15 mouse cellular contexts compared by ENCODE assay signal in genomic region chr4:117276281-117276711, GRCm38 (mm10). TPM values are rescaled to one million over a fixed set of nuclear protein-coding genes. Genes with fewer than 3 reads are reported as not detected.
DNase-seq lines count a peak whose midpoint lies in the region; ATAC-seq lines count a peak whose summit lies in the region.
"Had no signal": no experiment of that assay in that cellular context is flagged by ENCODE, and none has a peak within 500 bp of the region (broad histone marks: within the 10 kb centered on the region; RNA-seq: fewer than 3 reads in every experiment).

No protein-coding gene starts in this region.

- peaks cover 100% of the 10 kb centered on the region for H3K27me3 ChIP-seq in midbrain, embryonic 10.5 days (ENCODE audit: low read depth, poor library complexity, severe bottlenecking)
- H3K27me3 ChIP-seq in midbrain, embryonic 11.5 days (ENCODE audit: control insufficient read depth, insufficient read depth, low read length), result peaks cover 55% of the 10 kb centered on the region
- H3K27me3 ChIP-seq in limb, embryonic 10.5 days (ENCODE audit: low read depth, poor library complexity, severe bottlenecking), result peaks cover 4% of the 10 kb centered on the region; the same call in 1 of the 2 replicates
- H3K27me3 ChIP-seq: forebrain, embryonic 15.5 days; limb, embryonic 15.5 days had no signal

- H3K4me1 ChIP-seq in midbrain, embryonic 10.5 days, result peaks cover 68% of the 10 kb centered on the region
- H3K4me1 ChIP-seq in midbrain, embryonic 11.5 days (ENCODE audit: control insufficient read depth, insufficient read depth, low read length), result peaks cover 22% of the 10 kb centered on the region
- H3K4me1 ChIP-seq in limb, embryonic 10.5 days, result peaks cover 74% of the 10 kb centered on the region

- ATAC-seq in midbrain, embryonic 11.5 days (ENCODE audit: low FRiP score), result no peak
- ATAC-seq in megakaryocyte, adult 5-6 weeks (ENCODE audit: poor library complexity, severe bottlenecking), result no peak
- ATAC-seq: forebrain, embryonic 15.5 days had no signal

- H3K36me3 ChIP-seq in midbrain, embryonic 10.5 days, result peaks cover 100% of the 10 kb centered on the region
- H3K36me3 ChIP-seq in midbrain, embryonic 11.5 days (ENCODE audit: control insufficient read depth, insufficient read depth, low read length), result peaks cover 43% of the 10 kb centered on the region
- H3K36me3 ChIP-seq in limb, embryonic 10.5 days, result peaks cover 99% of the 10 kb centered on the region

- no peak overlapping the region for H3K4me2 ChIP-seq in midbrain, embryonic 11.5 days
- H3K4me2 ChIP-seq: forebrain, embryonic 15.5 days; limb, embryonic 15.5 days had no signal

- no peak overlapping the region for H3K9ac ChIP-seq in midbrain, embryonic 11.5 days (ENCODE audit: low read length)
- H3K9ac ChIP-seq: forebrain, embryonic 15.5 days; limb, embryonic 15.5 days had no signal

- DNase-seq in heart, adult 11 months, result peak; percentile 91
- DNase-seq in heart, adult 8-10 months (ENCODE audit: low spot score), result no peak
- no peak for DNase-seq in midbrain, embryonic 10.5 days (ENCODE audit: low spot score)
- no peak for DNase-seq in midbrain, embryonic 11.5 days (ENCODE audit: low spot score, missing footprints)
- no peak for DNase-seq in limb, embryonic 10.5 days (ENCODE audit: low spot score)
- no peak for DNase-seq in testis, postnatal 10 days (ENCODE audit: low spot score)
- DNase-seq in thymus, postnatal 36 days, result no peak
- DNase-seq: cerebellum, adult 9-10 months; right cerebral cortex, postnatal 14 days had no signal

- H3K27ac ChIP-seq in midbrain, embryonic 10.5 days (replicated peaks), result 0 out of 2 replicates have a peak overlapping the region, but pooled peaks have one; percentile 9
- H3K27ac ChIP-seq in midbrain, embryonic 11.5 days (ENCODE audit: low read depth, low read length), result no peak overlapping the region
- H3K27ac ChIP-seq in limb, embryonic 10.5 days, result peak overlapping the region; percentile 32; the same call in 1 of the 2 replicates
- H3K27ac ChIP-seq: forebrain, embryonic 15.5 days; limb, embryonic 15.5 days had no signal

- no peak overlapping the region for H3K4me3 ChIP-seq in midbrain, embryonic 10.5 days
- no peak overlapping the region for H3K4me3 ChIP-seq in midbrain, embryonic 11.5 days (ENCODE audit: low read depth, low read length)
- H3K4me3 ChIP-seq in limb, embryonic 10.5 days, result no peak overlapping the region; the same call in 1 of the 2 replicates
- H3K4me3 ChIP-seq: forebrain, embryonic 15.5 days; limb, embryonic 15.5 days had no signal

- peaks cover 21% of the 10 kb centered on the region for H3K9me3 ChIP-seq in midbrain, embryonic 10.5 days (replicated peaks)
- H3K9me3 ChIP-seq in midbrain, embryonic 11.5 days (ENCODE audit: control insufficient read depth, low read length), result peaks cover 8% of the 10 kb centered on the region; the same call in 1 of the 2 replicates
- peaks cover 11% of the 10 kb centered on the region; the same call in 1 of the 2 replicates for H3K9me3 ChIP-seq in limb, embryonic 10.5 days (replicated peaks)
- H3K9me3 ChIP-seq: forebrain, embryonic 15.5 days; limb, embryonic 15.5 days had no signal

- 93% methylated on average over 17 of the region's 17 CpGs for WGBS in midbrain, embryonic 10.5 days
- WGBS in midbrain, embryonic 11.5 days, result 92% methylated on average over 17 of the region's 17 CpGs
- WGBS in limb, embryonic 10.5 days, result 75% methylated on average over 17 of the region's 17 CpGs

RNA-seq across cellular contexts. Expression of gene Armh1, which starts 24.4 kb away (rescaled TPM):
- under 1 TPM in 2 of 4 experiments, not detected in 2; 0.22 to 0.35 TPM for total RNA-seq in heart, adult 8-10 months (2022)
- polyA plus RNA-seq in midbrain, embryonic 10.5 days (2016; fragmentation: Nextera tagmentation; extraction: Ambion mirVana), result 0.22 and 0.36 TPM in 2 replicates
- polyA plus RNA-seq in midbrain, embryonic 11.5 days (2014; fragmentation: Nextera tagmentation; extraction: Ambion mirVana), result 0.34 and 0.40 TPM in 2 replicates
- polyA plus RNA-seq in limb, embryonic 10.5 days (2016; fragmentation: Nextera tagmentation; extraction: Ambion mirVana), result 0.09 and 0.25 TPM in 2 replicates
- total RNA-seq in megakaryocyte, adult 5-6 weeks (2015), result 0.36 TPM in 1 of 2 replicates, not detected in the other
- total RNA-seq in megakaryocyte, adult 5-6 weeks (2017), result not detected in 2 replicates
- total RNA-seq: granulocyte monocyte progenitor cell, adult 5-6 weeks; hematopoietic stem cell, adult 5-6 weeks; megakaryocyte progenitor cell, adult 5-6 weeks had no signal

RNA-seq across cellular contexts. Expression of gene Tmem53, which starts 24.5 kb away (rescaled TPM):
- 10 to 100 TPM; 22.3 to 37.6 (median 30.1) TPM for total RNA-seq in heart, adult 8-10 months (2022)
- 8.2 and 8.7 TPM in 2 replicates for polyA plus RNA-seq in midbrain, embryonic 10.5 days (2016; fragmentation: Nextera tagmentation; extraction: Ambion mirVana)
- polyA plus RNA-seq in midbrain, embryonic 11.5 days (2014; fragmentation: Nextera tagmentation; extraction: Ambion mirVana), result 7.5 and 8.4 TPM in 2 replicates
- polyA plus RNA-seq in limb, embryonic 10.5 days (2016; fragmentation: Nextera tagmentation; extraction: Ambion mirVana), result 6.2 and 9.2 TPM in 2 replicates
- total RNA-seq in megakaryocyte, adult 5-6 weeks (2015), result 0.36 and 1.5 TPM in 2 replicates
- 0.33 and 1.1 TPM in 2 replicates for total RNA-seq in megakaryocyte, adult 5-6 weeks (2017)
- total RNA-seq: hematopoietic stem cell, adult 5-6 weeks had no signal
